Mouse (Mus musculus) c-Kit-positive CD71-positive TER-119-positive erythroid progenitor cells, embryonic 14.5 days (primary cell): ENCODE data around the gene Iqcf5.

Experiments used
- DNase-seq: peaks from one replicate; pipeline ENCODE4 v3.0.0-alpha.2; 2013; ENCODE audit warnings: low spot score

Iqcf5 gene

GRCm38 (mm10) chr9:106514273-106514672, at the start of gene Iqcf5:
Gene Iqcf5, plus strand, starts transcription at chr9:106514573.
- no peak for DNase-seq

- DNase-seq = no peak
Observed at GRCm38 (mm10) chr9:106464751-106465541, 49.4 kb upstream of the Iqcf5 start.

DNA sequence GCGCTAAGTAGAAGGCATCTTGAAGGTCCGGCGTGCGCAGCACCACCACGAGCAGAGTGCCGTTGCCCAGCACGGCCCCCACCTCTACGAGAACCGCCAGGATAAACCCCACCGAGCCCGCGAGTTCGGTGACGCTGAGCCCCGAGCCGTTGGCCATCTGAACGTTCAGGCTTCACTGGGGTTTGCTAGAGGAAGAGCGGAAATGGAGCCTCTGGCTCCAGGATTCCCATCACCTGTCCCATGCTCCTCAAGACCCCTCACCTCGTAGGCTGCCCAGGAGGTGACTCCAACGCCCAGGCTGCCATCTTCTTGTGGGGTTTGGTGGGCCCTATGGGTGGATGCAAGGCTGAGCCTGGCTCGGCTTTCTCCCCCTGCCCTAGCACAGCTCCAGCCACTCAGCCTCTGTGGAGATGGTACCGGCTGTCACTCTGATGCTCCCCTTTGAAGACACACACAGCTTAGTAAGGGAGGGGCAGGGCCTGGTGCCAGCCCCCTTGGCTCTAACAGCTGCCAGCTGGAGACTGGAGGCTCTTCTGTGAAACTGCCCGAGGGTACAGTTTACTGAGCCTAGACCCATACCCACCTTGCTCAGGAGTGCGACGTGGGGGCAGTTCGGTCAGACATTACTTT, 48.7 kb upstream of the Iqcf5 start, which contains the start of gene Gpr62:
Gpr62 (minus strand) TSS at position 368 of the 630 bp plus-strand sequence.
- no peak for DNase-seq

DNA sequence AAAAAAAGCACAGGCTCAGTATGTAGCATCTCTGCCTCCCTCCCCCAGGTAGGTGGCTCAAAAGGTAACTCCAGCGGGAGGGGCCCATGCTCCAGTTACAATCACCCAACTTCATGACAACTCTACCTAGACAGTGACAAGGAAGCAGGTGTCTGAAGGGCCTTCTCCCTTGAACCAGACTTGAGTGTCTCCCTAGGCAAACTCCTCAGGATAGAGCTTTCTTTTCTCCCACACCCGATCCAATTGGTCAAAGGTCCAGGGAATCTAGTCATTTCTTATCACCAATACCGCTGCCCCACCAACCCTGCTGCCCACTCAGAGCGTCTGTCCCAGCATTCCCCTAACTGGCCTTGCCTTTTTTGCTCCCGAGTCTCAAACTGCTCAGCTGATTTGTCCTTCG, 47.7 kb upstream of the Iqcf5 start:
- no peak for DNase-seq

GRCm38 (mm10) chr9:106467746-106468145, 46.6 kb upstream of the Iqcf5 start:
- no peak for DNase-seq

GRCm38 (mm10) chr9:106469317-106469716, 45.1 kb upstream of the Iqcf5 start:
- no peak for DNase-seq

GRCm38 (mm10) chr9:106469776-106470175, 44.6 kb upstream of the Iqcf5 start:
- DNase-seq = no peak

DNA sequence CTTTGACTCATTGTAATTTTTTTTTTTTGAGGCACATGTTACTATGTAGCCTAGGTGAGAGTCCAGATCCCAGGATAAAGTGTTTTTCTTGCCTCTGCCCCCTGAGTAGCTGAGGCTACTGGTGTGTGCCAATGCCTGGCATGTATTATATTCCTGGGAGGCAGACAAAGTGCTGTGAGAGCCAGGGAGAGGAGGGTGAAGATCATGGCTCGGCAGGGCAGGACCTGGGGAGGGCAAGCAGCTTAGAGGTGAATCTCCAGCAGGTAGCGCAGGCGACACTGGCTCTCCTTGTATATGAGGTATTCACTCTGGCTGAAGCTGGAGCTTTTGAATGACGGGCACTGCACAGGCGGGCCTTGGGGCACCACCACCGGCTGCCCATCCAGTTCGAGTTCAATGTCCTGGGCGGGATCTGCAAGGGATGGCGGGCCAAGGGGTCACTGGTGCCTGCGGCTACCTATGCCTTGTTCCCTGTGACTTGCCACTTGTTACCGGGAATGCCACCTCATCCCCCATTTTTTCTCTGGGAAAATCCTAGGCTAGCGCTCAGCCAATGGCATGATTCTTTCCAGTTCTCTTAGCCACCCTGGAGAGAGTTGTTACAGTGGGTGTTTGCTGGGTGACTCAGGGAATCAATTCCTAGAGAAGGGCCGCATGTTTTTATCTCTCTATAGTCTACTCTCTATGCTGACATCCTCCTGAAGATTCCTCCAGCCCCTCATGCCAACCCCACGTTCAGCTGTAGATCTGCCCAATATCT, 43.2 kb upstream of the Iqcf5 start:
- DNase-seq = no peak

DNA sequence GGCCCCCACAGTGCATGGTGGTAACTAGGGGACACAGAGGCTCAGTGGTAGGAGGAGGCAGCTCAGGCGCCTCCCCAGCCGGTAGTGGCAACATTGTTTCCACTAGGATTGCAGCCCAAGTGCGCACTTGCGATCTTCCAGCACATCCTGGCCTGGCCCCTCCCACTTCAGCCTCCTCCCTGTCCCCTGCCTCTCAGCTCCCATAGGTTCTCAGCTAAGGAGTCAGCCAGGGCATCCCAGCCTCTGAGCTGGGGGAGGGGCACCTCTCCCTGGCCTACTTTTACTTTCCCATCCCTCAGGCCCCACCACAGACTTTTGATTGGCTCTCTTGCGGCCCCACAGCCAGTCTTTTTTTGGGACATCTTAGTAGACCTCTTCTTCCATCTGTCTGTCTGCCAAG, 42.5 kb upstream of the Iqcf5 start:
- no peak for DNase-seq

- DNase-seq = no peak
Observed at GRCm38 (mm10) chr9:106472321-106472720, 42.1 kb upstream of the Iqcf5 start.

- no peak for DNase-seq
Observed at GRCm38 (mm10) chr9:106473081-106473752, 41.2 kb upstream of the Iqcf5 start.

- no peak for DNase-seq
Observed at GRCm38 (mm10) chr9:106473753-106474105, 40.6 kb upstream of the Iqcf5 start.

- DNase-seq = peak; percentile 64
Observed at GRCm38 (mm10) chr9:106474456-106474855, 39.9 kb upstream of the Iqcf5 start.

GRCm38 (mm10) chr9:106475046-106475445, 39.3 kb upstream of the Iqcf5 start:
- DNase-seq = no peak

DNA sequence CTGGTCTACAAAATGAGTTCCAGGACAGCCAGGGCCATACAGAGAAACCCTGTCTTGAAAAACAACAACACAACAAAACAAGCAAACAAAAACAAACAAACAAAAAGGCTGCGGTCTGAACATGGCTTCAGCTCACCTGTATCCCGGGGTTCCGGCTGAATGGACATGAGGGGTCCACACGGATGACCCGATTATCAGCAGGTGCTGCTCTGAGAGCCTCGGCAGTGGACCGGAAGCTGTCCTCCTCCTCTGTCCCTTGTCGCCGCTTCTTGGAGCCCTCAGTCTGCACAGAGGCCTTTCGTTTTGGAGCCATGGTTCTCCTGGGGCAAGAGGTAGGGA, 38.7 kb upstream of the Iqcf5 start, which contains the start of gene Rrp9:
Rrp9 (plus strand) TSS at position 301 of the 339 bp plus-strand sequence.
- no peak for DNase-seq

GRCm38 (mm10) chr9:106476002-106476923, 38.1 kb upstream of the Iqcf5 start:
- no peak for DNase-seq

DNA sequence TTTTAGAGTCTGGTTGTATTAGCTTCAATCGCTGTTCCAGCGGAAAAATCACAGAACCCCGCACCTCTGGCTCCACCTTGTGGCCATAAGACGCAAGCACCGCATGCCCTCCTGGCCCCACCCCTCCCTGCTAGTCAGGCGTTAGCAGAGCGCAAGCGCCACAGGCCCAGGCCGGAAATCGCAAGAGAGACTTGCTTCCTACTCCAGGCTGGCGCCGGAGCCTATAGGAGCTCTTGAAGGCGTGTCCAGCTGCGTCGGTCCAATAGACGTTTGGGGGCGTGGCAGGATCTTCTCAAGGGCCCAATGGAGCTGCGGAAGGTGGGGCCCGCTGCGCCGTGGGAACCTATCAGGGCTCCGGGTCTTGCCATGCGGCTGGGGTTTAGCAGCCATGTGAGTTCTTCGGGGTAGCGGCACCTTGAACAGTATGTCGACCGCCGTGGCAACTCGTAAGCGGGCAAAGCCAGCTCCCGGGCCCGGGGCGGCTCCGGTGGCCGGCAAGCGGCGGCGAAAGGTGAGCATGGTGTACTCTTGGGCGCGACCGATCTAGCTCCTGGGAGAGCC, 37.4 kb upstream of the Iqcf5 start, which contains the start of gene Parp3:
Parp3 (minus strand) TSS at position 26 of the 561 bp plus-strand sequence.
- DNase-seq = peak; percentile 99

- DNase-seq = no peak
Observed at GRCm38 (mm10) chr9:106477649-106478048, 36.7 kb upstream of the Iqcf5 start.

DNA sequence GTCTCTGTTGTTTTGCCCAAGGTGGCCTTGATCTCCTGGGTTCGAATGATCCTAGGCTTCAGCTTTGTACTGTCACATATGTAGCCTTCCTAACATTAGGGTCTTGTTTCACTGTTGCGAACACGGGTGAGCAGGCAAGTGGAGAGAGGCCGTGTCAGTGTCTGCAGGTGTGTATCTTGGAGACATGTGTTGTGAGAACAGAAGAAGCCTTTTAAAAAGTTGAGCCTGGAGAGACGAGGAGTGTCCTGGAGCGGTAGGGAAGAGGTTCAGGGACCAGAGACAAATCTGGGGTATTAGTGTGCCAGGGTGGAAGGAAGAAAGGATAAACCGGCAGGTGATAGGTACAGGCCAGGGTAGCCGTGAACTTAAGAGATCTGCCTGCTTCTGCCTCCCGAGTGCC, 36.3 kb upstream of the Iqcf5 start:
- no peak for DNase-seq

GRCm38 (mm10) chr9:106480541-106480940, 33.8 kb upstream of the Iqcf5 start:
- DNase-seq = no peak

DNA sequence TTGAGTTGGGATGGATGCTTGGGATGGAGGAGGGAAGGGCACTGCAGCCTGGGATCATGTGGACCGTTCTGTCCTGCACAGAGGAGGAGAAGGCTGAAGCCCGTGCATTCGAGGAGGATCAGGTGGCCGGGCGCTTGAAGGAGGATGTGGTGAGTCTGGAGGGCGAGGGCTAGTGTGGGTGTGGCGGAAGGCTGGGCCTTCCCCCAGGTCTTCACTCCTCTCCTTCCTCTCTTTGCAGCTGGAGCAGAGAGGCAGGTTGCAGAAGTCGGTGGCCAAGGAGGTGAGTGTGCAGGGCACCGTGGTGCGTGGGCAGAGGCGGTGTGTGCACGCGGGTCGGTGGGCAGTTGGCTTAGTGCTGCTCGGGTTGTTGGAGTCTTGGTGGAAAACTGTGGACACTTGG, 33.3 kb upstream of the Iqcf5 start:
- no peak for DNase-seq
